Mouse (Mus musculus) NIH3T3 (cell line): ENCODE results near the gene Ntrk2.
"Not testable (repeated sequence)": the region's sequence is repeated elsewhere in the genome, so short reads cannot be mapped to it uniquely, and the experiment has no call there.

Source experiments
- DNase-seq: peaks from one replicate; pipeline ENCODE4 v3.0.0-alpha.2; 2012; ENCODE audit warnings: low read depth

The Ntrk2 gene

DNA sequence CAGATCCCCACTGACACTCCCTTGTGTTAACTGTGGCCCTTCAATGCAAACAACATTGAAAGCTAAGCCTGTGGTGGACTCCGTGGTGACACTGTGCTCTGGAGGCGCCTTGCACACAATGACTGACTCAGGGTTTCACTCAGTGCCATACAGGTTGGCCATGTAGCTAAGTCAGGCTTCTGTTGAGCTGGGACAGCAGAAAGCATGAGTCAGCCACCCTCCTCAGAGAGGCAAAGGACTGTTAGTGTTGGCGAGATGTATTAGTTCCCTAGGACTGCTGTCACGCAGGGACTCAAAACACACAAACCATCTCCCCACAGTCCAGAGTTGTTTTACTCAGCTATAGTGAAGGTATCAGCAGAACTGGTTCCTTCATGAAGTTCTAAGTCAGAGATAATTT lies 245.8 kb downstream of the Ntrk2 start:
- DNase-seq: no peak

DNA sequence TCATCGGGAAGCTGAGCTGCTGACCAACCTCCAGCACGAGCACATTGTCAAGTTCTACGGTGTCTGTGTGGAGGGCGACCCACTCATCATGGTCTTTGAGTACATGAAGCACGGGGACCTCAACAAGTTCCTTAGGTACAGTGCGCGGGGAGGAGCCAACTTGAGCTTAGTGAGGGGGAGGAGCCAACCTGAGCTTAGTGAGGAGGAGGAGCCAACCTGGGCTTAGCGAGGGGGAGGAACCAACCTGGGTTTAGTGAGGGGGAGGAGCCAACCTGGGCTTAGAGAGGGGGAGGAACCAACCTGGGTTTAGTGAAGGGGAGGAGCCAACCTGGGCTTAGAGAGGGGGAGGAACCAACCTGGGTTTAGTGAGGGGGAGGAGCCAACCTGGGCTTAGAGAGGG lies 248.0 kb downstream of the Ntrk2 start:
- DNase-seq: not testable (repeated sequence)

GRCm38 (mm10) chr13:59056859-59057258 lies 250.5 kb downstream of the Ntrk2 start:
- DNase-seq: no peak

DNA sequence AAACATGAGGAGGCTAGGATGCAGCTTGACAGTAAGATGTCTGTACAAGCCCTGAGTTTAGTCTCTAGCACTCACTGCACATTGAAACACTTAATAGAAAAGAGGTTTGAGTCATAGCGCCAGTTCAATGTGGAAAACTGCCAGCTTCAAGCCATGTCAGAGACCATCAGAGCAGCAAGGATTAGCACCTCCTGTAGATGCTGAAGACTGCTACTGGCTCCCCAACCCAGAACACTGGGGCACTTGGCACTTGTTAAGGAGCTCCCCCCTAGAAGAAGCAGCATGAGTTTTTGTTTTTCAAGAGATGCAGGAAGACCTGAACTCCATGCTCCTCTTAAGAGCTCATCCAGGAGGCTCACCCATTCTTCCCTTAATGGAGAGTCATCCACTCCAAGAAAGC lies 251.5 kb downstream of the Ntrk2 start:
- DNase-seq: no peak

DNA sequence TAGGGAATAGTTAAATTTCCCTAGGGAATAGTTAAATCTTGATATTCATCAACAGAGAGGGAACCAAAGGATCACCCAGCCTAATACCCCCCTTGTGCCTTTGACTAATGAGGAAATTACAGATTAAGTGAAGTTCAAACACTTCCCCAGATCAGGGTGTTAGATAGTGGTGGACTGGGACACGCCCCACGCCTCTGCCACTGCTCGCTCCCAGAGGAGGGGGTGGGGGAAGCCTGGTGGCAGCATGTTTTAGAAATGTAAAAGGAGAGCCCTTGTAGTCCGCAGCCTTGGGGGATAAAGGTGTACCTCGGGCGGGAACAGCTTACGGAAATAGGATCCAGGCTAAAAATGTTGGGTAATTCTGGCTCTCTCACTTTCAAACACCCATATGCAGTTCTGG lies 252.7 kb downstream of the Ntrk2 start:
- no peak for DNase-seq

DNA sequence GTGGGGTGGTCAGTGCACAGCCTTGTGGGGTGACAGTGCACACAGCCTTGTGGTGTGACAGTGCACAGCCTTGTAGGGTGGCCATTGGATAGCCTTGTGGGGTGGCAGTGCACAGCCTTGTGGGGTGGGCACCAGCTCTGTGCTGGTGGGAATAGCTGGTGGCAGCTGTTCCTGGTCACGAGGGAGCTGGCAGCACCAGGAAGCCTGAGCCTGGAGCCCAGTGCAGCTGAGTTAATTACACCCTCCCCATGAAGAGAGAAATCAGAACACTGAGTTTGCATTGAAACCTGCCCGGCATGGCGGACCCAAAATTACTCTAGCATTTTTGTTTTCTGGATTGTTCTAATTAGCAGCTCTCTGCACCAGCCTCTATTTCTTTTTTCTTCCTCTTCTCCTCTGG lies 259.3 kb downstream of the Ntrk2 start:
- no peak for DNase-seq

DNA sequence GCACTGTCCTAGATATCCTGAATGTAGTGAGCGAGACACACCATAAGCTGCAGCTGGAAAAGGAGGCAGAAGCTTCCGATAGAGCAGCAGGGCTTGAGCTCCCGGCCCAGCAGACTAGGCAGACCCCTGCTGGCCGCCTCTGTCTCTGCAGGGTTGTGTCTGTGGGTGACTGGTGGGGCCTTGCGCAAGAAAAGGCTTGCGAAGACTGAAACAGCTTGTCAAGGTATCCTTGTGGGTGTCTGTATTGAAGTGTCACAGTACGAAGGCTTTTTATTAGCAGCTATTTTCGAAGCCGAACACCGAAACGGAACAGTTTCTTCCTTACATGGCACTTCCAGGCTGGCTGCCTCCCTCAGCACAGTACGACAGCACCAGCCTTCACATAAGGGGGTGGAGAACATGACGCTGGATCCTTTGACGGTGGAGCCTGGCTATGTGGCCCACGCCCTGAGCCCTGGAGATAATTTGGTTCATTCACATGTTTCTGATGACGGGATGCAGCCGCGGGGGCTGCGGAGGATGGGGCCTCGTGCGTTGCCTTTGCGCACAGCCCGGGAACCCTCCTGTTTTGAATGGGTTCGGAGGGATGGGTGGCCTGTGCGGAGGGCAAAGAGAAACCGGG lies 267.4 kb downstream of the Ntrk2 start:
- DNase-seq: peak; percentile 41

- DNase-seq: no peak
These were observed 270.1 kb downstream of the Ntrk2 start for GRCm38 (mm10) chr13:59076489-59076888.

DNA sequence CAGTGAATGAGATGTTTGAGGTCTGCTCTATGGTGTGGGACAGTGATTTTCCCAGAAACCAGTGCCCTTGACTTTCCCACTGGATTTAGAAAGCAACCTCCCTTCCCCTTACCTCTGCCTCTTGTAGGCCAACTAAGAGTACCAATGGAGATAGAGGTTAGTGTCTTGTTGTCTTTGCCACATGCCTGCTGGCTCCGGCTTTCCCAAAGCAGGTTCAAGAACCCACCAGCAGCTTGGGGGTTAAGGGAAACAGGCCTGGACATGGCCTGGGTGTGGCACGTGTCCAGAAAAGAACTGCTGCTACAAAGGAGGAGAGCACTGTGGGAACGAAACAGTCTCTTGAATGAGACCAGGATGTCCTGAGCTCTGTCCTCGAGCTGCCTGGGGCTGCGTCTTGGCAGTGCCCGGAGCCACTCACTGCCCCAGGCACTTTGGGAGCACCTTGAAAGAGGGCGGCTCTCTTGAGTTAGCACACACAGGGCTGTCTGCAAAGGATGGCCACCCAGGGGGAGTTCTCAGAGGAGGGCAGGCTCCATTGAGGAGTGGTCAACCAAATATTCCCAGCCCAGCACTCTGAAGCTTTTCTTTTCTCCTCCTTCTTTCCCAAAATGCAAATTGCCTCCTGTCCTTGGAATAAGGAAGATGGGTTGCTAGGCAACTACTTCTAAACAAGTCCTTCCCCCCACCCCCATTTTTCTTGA lies 273.5 kb downstream of the Ntrk2 start:
- DNase-seq: no peak

DNA sequence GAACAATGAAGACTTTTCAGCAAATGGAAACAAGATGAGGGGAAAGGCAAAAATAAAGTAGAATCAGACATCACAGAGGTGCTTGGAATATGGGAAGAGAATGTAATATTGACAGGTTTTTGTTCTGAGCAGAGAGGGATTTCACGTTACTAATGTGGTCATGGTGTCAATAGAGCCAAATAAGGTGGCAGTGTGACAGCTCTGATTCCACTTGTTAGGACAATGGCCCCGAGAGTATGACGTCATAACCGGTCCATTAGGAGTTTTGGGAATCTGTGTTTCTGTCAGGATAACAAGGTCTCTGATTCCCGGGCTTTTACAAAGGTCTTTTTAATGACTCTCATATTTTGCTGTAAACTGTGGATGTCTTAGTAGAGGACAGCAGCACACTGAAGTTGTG lies 274.1 kb downstream of the Ntrk2 start:
- DNase-seq: no peak

DNA sequence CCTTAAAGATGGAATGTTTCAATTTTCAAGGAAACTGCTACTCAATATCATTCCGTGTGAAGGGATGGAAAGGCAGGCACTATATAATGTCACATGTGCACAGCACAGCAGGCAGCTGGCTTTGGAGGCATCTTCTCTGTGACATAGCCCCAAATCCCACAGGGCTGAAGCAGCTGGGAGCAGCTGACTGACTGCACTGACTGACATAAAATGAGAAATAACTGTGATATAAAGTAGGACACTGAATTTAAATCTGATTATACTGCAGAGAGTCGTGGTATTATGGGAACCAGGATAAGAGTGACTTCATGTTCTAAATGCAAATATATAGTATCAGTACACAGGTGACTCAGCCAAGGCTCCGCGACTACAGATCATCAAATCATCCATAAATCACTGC lies 282.6 kb downstream of the Ntrk2 start:
- no peak for DNase-seq

DNA sequence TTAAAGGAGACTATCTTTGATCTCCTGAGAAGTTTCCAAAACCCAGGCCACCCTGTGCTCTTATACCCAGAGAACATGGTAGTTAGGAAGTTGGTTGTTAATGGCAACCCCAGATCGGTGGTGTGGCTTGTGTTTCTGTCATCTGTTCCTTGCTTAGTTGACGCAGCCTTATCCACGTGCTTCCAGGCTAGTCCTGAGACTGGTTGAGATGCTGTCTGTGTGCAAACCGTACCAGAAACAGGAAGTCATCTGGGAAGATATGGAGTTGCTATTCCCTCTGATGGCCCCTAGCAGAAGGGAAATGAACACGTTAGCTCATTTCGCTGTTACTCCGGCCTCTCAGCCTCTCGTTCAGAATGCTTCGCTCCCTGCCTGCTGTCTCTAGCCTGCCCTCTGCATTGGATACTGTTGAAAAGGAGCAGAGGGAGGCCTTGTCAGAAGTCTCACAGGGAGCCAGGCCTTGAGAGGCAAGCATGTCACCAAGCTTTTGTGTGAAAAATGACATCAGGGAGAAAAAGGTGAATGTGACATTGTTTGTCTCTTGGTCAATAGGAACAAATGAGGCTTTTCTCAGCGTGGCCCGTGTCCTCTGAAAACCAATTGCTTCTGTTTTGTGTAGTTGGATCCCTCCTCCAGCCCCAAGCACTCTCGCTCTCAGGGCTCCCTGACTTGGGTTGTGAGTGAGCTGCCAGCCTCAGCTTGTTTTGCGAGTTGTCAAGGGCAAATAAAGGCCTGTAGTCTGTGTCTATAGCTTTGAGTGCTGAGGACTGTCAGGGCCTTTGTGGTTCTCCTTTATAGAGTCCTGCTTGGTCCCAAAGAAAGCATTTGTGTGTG lies 285.0 kb downstream of the Ntrk2 start:
- no peak for DNase-seq

- no peak for DNase-seq
These were observed 285.9 kb downstream of the Ntrk2 start for GRCm38 (mm10) chr13:59092045-59092857.

GRCm38 (mm10) chr13:59092858-59093154 lies 286.4 kb downstream of the Ntrk2 start:
- DNase-seq: no peak

- DNase-seq: no peak
These were observed 288.4 kb downstream of the Ntrk2 start for GRCm38 (mm10) chr13:59094722-59095121.

GRCm38 (mm10) chr13:59095811-59096391 lies 289.5 kb downstream of the Ntrk2 start:
- no peak for DNase-seq

- DNase-seq: no peak
These were observed 293.7 kb downstream of the Ntrk2 start for GRCm38 (mm10) chr13:59100086-59100485.

GRCm38 (mm10) chr13:59107791-59108190 lies 301.4 kb downstream of the Ntrk2 start:
- not testable (repeated sequence) for DNase-seq

- DNase-seq: no peak
These were observed 303.7 kb downstream of the Ntrk2 start for GRCm38 (mm10) chr13:59110107-59110506.

DNA sequence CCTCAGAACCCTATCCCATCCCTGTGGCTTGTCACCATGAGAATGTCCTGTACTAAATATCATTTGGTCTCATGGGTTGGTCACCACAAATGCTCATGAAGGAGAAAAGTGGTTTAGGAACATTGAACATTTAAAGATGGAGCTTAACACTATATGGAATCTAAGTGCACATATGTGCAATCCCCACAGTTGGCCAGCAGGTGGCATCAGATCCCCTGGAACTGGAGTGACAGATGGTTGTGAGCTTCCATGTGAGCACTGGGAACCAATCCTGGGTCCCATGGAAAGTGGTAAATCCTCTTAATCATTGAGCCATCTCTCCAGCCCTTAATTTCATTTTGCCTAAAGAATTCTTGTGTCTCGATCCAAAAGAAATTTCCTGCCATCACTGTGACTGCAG lies 308.3 kb downstream of the Ntrk2 start:
- DNase-seq: no peak

DNA sequence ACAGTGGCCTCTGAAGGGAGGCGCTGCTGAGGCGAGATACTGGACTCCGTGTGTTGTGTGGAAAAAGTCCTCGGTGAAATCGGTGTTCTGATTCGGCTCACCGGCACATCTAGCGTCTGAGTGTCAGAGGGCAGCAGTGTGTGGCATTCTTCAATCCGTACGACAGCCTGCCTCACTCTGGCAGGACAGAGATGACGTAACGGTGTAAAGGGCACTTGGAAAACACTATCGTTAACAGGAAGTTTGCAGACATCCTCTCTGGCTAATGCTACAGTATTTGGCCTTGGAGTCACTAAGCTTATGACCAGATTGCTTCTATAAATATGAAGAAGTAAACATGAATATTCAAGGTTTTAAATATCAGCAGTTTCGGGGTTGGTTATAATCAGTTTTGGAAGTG lies 309.2 kb downstream of the Ntrk2 start:
- no peak for DNase-seq

DNA sequence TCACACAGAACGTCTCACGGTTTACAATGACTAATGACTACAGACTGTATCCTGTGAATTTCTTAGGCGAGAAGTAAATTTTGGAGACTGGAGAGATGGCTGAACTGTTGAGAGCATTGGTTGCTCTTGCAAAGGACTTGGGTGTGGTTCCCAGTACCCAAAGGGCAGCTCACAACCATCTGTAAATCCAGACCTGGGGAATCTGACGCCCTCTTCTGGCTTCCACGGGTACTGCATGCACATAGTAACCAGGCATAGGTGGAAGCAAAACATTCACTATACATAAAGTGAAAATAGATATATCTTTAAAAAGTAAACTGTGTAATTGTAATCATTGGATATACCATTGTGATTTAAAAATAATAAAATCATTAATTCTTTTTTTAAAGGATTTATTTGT lies 310.9 kb downstream of the Ntrk2 start:
- no peak for DNase-seq
